Mouse (Mus musculus) liver (tissue): ENCODE results near the gene Mylk2.

Source experiments
- DNase-seq: peaks from one replicate; pipeline ENCODE4 v3.0.0-alpha.2; 2020; ENCODE audit warnings: mixed read lengths

Gene Mylk2

GRCm38 (mm10) chr2:152911031-152911430 lies at the start of gene Mylk2:
Gene Mylk2 (plus strand): TSS chr2:152911352.
- DNase-seq, result no peak

- DNase-seq, result no peak
Observed at GRCm38 (mm10) chr2:152861891-152862290, 49.3 kb upstream of the Mylk2 start.

GRCm38 (mm10) chr2:152862638-152863037 lies 48.5 kb upstream of the Mylk2 start:
- DNase-seq, result no peak

- DNase-seq, result no peak
Observed at GRCm38 (mm10) chr2:152863346-152863745, 47.8 kb upstream of the Mylk2 start.

- no peak for DNase-seq
Observed at GRCm38 (mm10) chr2:152878239-152878638, 32.9 kb upstream of the Mylk2 start.

GRCm38 (mm10) chr2:152880898-152881297 lies 30.3 kb upstream of the Mylk2 start:
- DNase-seq, result no peak

- DNase-seq, result no peak
Observed at GRCm38 (mm10) chr2:152884101-152884645, 27.0 kb upstream of the Mylk2 start.

- DNase-seq, result no peak
Observed at GRCm38 (mm10) chr2:152887230-152887629, 23.9 kb upstream of the Mylk2 start.

GRCm38 (mm10) chr2:152888774-152889173 lies 22.4 kb upstream of the Mylk2 start:
- no peak for DNase-seq

GRCm38 (mm10) chr2:152895834-152896233 lies 15.3 kb upstream of the Mylk2 start:
- DNase-seq, result no peak

GRCm38 (mm10) chr2:152896926-152897325 lies 14.2 kb upstream of the Mylk2 start:
- DNase-seq, result no peak

GRCm38 (mm10) chr2:152899011-152899410 lies 12.1 kb upstream of the Mylk2 start:
- no peak for DNase-seq

GRCm38 (mm10) chr2:152901296-152901695 lies 9.9 kb upstream of the Mylk2 start:
- DNase-seq, result no peak

- DNase-seq, result no peak
Observed at GRCm38 (mm10) chr2:152902658-152903057, 8.5 kb upstream of the Mylk2 start.

- DNase-seq, result no peak
Observed at GRCm38 (mm10) chr2:152903586-152903985, 7.6 kb upstream of the Mylk2 start.

GRCm38 (mm10) chr2:152904127-152904643 lies 7.0 kb upstream of the Mylk2 start:
- DNase-seq, result no peak

- DNase-seq, result no peak
Observed at GRCm38 (mm10) chr2:152905036-152905829, 5.9 kb upstream of the Mylk2 start.

- no peak for DNase-seq
Observed at GRCm38 (mm10) chr2:152906274-152907037, 4.7 kb upstream of the Mylk2 start.

- DNase-seq, result no peak
Observed at GRCm38 (mm10) chr2:152907114-152907943, 3.8 kb upstream of the Mylk2 start.

GRCm38 (mm10) chr2:152909848-152910247 lies 1.3 kb upstream of the Mylk2 start:
- no peak for DNase-seq

GRCm38 (mm10) chr2:152911432-152911831 lies 280 bp downstream of the Mylk2 start:
- DNase-seq, result no peak

- no peak for DNase-seq
Observed at GRCm38 (mm10) chr2:152913471-152913870, 2.3 kb downstream of the Mylk2 start.
